Mouse (Mus musculus) adrenal gland, adult 18-20 months (tissue): ENCODE measurements around the gene Fam72a. TPM values are rescaled to one million over a fixed set of nuclear protein-coding genes. Genes with fewer than 3 reads are reported as not detected.

ENCODE experiments used
- DNase-seq, 2 experiments: peaks; one replicate each; pipeline ENCODE4 v3.0.0; 2021 to 2022; ENCODE audit warnings: low spot score in 2 of 2
- microRNA-seq, 2 experiments: library from miRNA; unstranded; fragments of <30 nt; microRNA quantifications; one replicate each; pipeline ENCODE4 v1.2.0; 2021; ENCODE audit warnings: borderline number of aligned reads in 2 of 2
- total RNA-seq, 2 experiments: library from RNA; stranded (reverse); gene quantifications; 1 replicate in 1 of 2; 2 replicates in 1 of 2; pipeline ENCODE4 v1.2.3; 2021

The Fam72a gene
- total RNA-seq, 2 experiments from 2014 or later = 0.83 to 1.1 TPM

GRCm38 (mm10) chr1:131578943-131579680 lies 51.4 kb downstream of the Fam72a start:
- no peak for DNase-seq

- no peak for DNase-seq
Measured at GRCm38 (mm10) chr1:131580389-131580788, 52.7 kb downstream of the Fam72a start.

GRCm38 (mm10) chr1:131583598-131583997 lies 55.9 kb downstream of the Fam72a start:
- DNase-seq = no peak

- DNase-seq = peak; percentile 26
Measured at GRCm38 (mm10) chr1:131586836-131587235, 59.1 kb downstream of the Fam72a start.

Small RNA genes within 50 kb of the gene (microRNA-seq; reads per million reads assigned to microRNA genes)
- gene Gm24273 = 0 reads per million in 2 experiments

Other genes starting within 250 kb of the Fam72a start
- gene Ikbke, start 248.3 kb upstream of the Fam72a start, total RNA-seq = 10 to 100 TPM; 11.9 to 16.1 TPM
- gene Srgap2, start 551 bp upstream of the Fam72a start, total RNA-seq = 10 to 100 TPM; 22.6 to 22.9 TPM
- gene Avpr1b, start 71.3 kb downstream of the Fam72a start, total RNA-seq = not detected
- under 1 TPM; 0.46 to 0.90 TPM for gene Ctse, start 110.4 kb downstream of the Fam72a start, total RNA-seq
- gene Rab7b, start 160.8 kb downstream of the Fam72a start, total RNA-seq = 1 to 10 TPM; 4.3 to 6.1 TPM
- gene Slc26a9, start 216.1 kb downstream of the Fam72a start, total RNA-seq = not detected